Mouse (Mus musculus): Measurements from ENCODE around the gene Kmt2a. TPM values are rescaled to one million over a fixed set of nuclear protein-coding genes. Genes with fewer than 3 reads are reported as not detected.

Kmt2a gene
- polyA plus RNA-seq, 1 experiment from 2014 or later: 14.7 TPM

DNA sequence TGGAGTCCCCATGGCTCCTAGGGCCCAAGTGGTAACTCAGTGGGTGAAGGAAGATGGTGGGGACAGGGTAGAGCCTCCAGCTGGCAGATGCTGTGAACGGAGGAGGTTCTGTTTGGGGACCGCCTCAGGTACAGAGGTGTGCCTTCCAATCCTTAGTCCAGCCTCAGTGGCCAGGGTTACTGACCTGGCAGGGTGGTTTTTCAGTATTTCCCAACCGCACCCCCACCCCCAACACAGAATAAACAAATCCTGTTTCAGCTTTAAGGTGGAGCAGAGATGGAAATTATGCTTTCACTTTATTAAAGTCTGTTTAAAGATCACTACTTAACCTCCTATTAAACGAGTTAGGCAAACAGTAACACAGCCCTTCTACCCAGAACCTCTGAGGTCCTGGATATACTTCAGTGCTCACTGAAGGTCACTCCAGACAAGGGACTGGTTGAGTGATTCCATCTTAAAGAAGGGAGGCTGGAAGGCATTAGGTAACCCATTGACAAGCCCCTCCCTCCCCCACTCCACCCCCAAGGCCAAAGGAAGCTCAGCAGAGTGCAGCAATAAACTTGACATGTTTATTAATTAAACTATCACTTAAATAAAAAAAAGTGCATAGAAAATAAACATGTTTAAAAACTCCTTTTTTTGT is 78.2 kb downstream of the Kmt2a start, which contains the start of gene Ttc36:
TSS of gene Ttc36 (minus strand) at position 265 of the 643 bp plus-strand sequence.
- Histone ChIP-seq H3K9ac (ENCODE audit: low read length) (no peak within 1 kb of the TSS), H3K27me3 (replicated peaks; ENCODE audit: control insufficient read depth, insufficient read depth, low read length) (peaks cover 5% of the 10 kb centered on the region; the same call in 1 of the 2 replicates), H3K27ac (ENCODE audit: low read depth) (no peak within 1 kb of the TSS), H3K36me3 (ENCODE audit: control insufficient read depth, insufficient read depth, low read length) (peaks cover 34% of the 10 kb centered on the region), H3K4me2 (ENCODE audit: low read length) (no peak within 1 kb of the TSS), H3K9me3 (ENCODE audit: control insufficient read depth, low read length) (no peaks in the 10 kb centered on the region), H3K4me1 (replicated peaks; ENCODE audit: control insufficient read depth, insufficient read depth, low read length) (peaks cover 5% of the 10 kb centered on the region), H3K4me3 (ENCODE audit: low read depth, low read length) (no peak within 1 kb of the TSS)
- DNase-seq (ENCODE audit: low spot score) (no peak), ATAC-seq (replicated peaks; ENCODE audit: low FRiP score, low TSS enrichment, low read depth) (no peak)
- 58% methylated on average over 4 of the region's 4 CpGs for WGBS

DNA sequence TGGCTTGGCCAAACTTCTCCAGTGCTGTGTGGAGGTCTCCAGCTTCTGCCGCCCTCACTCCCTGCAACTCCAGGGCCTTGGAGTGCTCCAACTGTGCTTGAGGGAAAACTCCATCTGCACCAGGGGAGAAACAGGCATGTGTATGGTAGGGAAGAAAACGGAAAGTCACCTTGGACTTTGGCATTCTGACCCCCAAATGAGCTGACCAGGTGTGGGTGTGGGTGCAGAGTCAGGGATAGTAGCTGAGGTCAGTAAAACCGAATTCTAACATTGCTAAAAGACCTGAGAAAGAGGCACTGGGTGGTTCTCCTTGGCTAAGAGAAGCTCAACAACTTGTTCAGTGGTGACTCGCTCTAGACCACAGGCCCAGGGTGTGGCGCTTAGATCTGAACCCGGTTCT is 79.4 kb downstream of the Kmt2a start:
- H3K27ac ChIP-seq (ENCODE audit: low read depth): no peak overlapping the region
- no peaks in the 10 kb centered on the region for H3K9me3 ChIP-seq (ENCODE audit: control insufficient read depth, low read length)
- H3K36me3 ChIP-seq (ENCODE audit: control insufficient read depth, insufficient read depth, low read length): peaks cover 21% of the 10 kb centered on the region
- no peak overlapping the region for H3K4me3 ChIP-seq (ENCODE audit: low read depth, low read length)
- H3K4me1 ChIP-seq (replicated peaks; ENCODE audit: control insufficient read depth, insufficient read depth, low read length): peaks cover 5% of the 10 kb centered on the region
- ATAC-seq (replicated peaks; ENCODE audit: low FRiP score, low TSS enrichment, low read depth) (no peak), DNase-seq (ENCODE audit: low spot score) (no peak)
- H3K27me3 ChIP-seq (replicated peaks; ENCODE audit: control insufficient read depth, insufficient read depth, low read length): peaks cover 7% of the 10 kb centered on the region; the same call in 1 of the 2 replicates
- WGBS: 77% methylated on average over 6 of the region's 6 CpGs
- H3K9ac ChIP-seq (ENCODE audit: low read length): no peak overlapping the region
- H3K4me2 ChIP-seq (ENCODE audit: low read length): no peak overlapping the region

- Histone ChIP-seq H3K27ac (ENCODE audit: low read depth) (peak overlapping the region; percentile 55; the same call in 1 of the 2 replicates), H3K4me2 (ENCODE audit: low read length) (peak overlapping the region; percentile 88), H3K27me3 (replicated peaks; ENCODE audit: control insufficient read depth, insufficient read depth, low read length) (peaks cover 7% of the 10 kb centered on the region; the same call in 1 of the 2 replicates), H3K9me3 (ENCODE audit: control insufficient read depth, low read length) (no peaks in the 10 kb centered on the region), H3K9ac (ENCODE audit: low read length) (no peak overlapping the region), H3K4me1 (replicated peaks; ENCODE audit: control insufficient read depth, insufficient read depth, low read length) (peaks cover 5% of the 10 kb centered on the region), H3K36me3 (ENCODE audit: control insufficient read depth, insufficient read depth, low read length) (peaks cover 4% of the 10 kb centered on the region), H3K4me3 (ENCODE audit: low read depth, low read length) (peak overlapping the region; percentile 63; the same call in 1 of the 2 replicates)
- 37% methylated on average over 9 of the region's 9 CpGs for WGBS
- no peak for DNase-seq (ENCODE audit: low spot score)
- ATAC-seq (replicated peaks; ENCODE audit: low FRiP score, low TSS enrichment, low read depth): no peak
Observed at GRCm38 (mm10) chr9:44799958-44800324, 81.2 kb downstream of the Kmt2a start.

- Histone ChIP-seq H3K27ac (ENCODE audit: low read depth) (peak within 1 kb of the TSS; percentile 83), H3K9me3 (ENCODE audit: control insufficient read depth, low read length) (no peaks in the 10 kb centered on the region), H3K4me3 (ENCODE audit: low read depth, low read length) (peak within 1 kb of the TSS; percentile 63), H3K4me2 (ENCODE audit: low read length) (peak within 1 kb of the TSS; percentile 88), H3K4me1 (replicated peaks; ENCODE audit: control insufficient read depth, insufficient read depth, low read length) (peaks cover 5% of the 10 kb centered on the region), H3K9ac (ENCODE audit: low read length) (peak within 1 kb of the TSS; percentile 54), H3K27me3 (replicated peaks; ENCODE audit: control insufficient read depth, insufficient read depth, low read length) (peaks cover 7% of the 10 kb centered on the region; the same call in 1 of the 2 replicates), H3K36me3 (ENCODE audit: control insufficient read depth, insufficient read depth, low read length) (no peaks in the 10 kb centered on the region; the same call in 1 of the 2 replicates)
- under 1% methylated on average over 75 of the region's 75 CpGs for WGBS
- peak; percentile 92 for DNase-seq (ENCODE audit: low spot score)
- ATAC-seq (replicated peaks; ENCODE audit: low FRiP score, low TSS enrichment, low read depth): peak; percentile 96
Observed at GRCm38 (mm10) chr9:44799102-44799957, 81.8 kb downstream of the Kmt2a start, which contains the start of gene Tmem25. Tmem25 (minus strand) TSS chr9:44799307.

GRCm38 (mm10) chr9:44798298-44798697 is 82.8 kb downstream of the Kmt2a start:
- DNase-seq (ENCODE audit: low spot score) (no peak), ATAC-seq (replicated peaks; ENCODE audit: low FRiP score, low TSS enrichment, low read depth) (no peak)
- Histone ChIP-seq H3K4me2 (ENCODE audit: low read length) (peak overlapping the region; percentile 88), H3K4me1 (replicated peaks; ENCODE audit: control insufficient read depth, insufficient read depth, low read length) (peaks cover 5% of the 10 kb centered on the region), H3K27ac (ENCODE audit: low read depth) (no peak overlapping the region), H3K4me3 (ENCODE audit: low read depth, low read length) (no peak overlapping the region), H3K36me3 (ENCODE audit: control insufficient read depth, insufficient read depth, low read length) (no peaks in the 10 kb centered on the region), H3K9me3 (ENCODE audit: control insufficient read depth, low read length) (no peaks in the 10 kb centered on the region), H3K27me3 (replicated peaks; ENCODE audit: control insufficient read depth, insufficient read depth, low read length) (peaks cover 7% of the 10 kb centered on the region; the same call in 1 of the 2 replicates), H3K9ac (ENCODE audit: low read length) (no peak overlapping the region)
- WGBS: 38% methylated on average over 7 of the region's 7 CpGs

DNA sequence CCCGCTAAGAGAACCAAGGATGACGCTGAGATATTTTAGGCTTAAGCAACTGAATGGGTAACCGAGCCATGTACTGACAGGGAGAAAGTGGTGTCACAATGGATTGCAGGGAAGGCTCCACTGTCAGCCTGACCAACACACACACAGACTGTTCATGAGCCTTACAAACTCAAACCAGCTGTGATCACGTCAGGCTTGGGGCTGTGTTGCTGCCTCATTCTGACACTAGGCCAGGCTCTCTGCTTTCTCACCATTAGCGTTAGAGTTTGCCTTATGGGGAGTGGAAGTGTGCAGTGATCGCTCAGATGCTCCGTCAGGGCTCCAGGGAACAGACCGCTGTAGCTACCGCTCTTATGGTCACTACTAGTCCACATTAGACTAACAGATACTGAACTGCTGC is 88.3 kb downstream of the Kmt2a start:
- H3K9ac ChIP-seq (ENCODE audit: low read length): no peak overlapping the region
- 0 out of 2 replicates have a peak, but pooled peaks cover under 1% of the 10 kb centered on the region for H3K27me3 ChIP-seq (replicated peaks; ENCODE audit: control insufficient read depth, insufficient read depth, low read length)
- no peak overlapping the region for H3K4me2 ChIP-seq (ENCODE audit: low read length)
- 75% methylated on average over 9 of the region's 9 CpGs for WGBS
- peaks cover 43% of the 10 kb centered on the region for H3K36me3 ChIP-seq (ENCODE audit: control insufficient read depth, insufficient read depth, low read length)
- H3K9me3 ChIP-seq (ENCODE audit: control insufficient read depth, low read length): no peaks in the 10 kb centered on the region
- H3K4me3 ChIP-seq (ENCODE audit: low read depth, low read length): no peak overlapping the region
- H3K4me1 ChIP-seq (replicated peaks; ENCODE audit: control insufficient read depth, insufficient read depth, low read length): no peaks in the 10 kb centered on the region
- no peak for ATAC-seq (replicated peaks; ENCODE audit: low FRiP score, low TSS enrichment, low read depth)
- H3K27ac ChIP-seq (ENCODE audit: low read depth): no peak overlapping the region
- DNase-seq (ENCODE audit: low spot score): no peak

GRCm38 (mm10) chr9:44772750-44773651 is 108.1 kb downstream of the Kmt2a start:
- DNase-seq (ENCODE audit: low spot score): peak; percentile 96
- Histone ChIP-seq H3K9ac (ENCODE audit: low read length) (peak overlapping the region; percentile 91), H3K9me3 (ENCODE audit: control insufficient read depth, low read length) (no peaks in the 10 kb centered on the region), H3K27me3 (replicated peaks; ENCODE audit: control insufficient read depth, insufficient read depth, low read length) (no peaks in the 10 kb centered on the region), H3K4me3 (ENCODE audit: low read depth, low read length) (peak overlapping the region; percentile 82), H3K36me3 (ENCODE audit: control insufficient read depth, insufficient read depth, low read length) (peaks cover 11% of the 10 kb centered on the region; the same call in 1 of the 2 replicates), H3K4me1 (replicated peaks; ENCODE audit: control insufficient read depth, insufficient read depth, low read length) (no peaks in the 10 kb centered on the region), H3K27ac (ENCODE audit: low read depth) (peak overlapping the region; percentile 92), H3K4me2 (ENCODE audit: low read length) (peak overlapping the region; percentile 75)
- WGBS: under 1% methylated on average over 41 of the region's 41 CpGs
- peak; percentile 99 for ATAC-seq (replicated peaks; ENCODE audit: low FRiP score, low TSS enrichment, low read depth)

DNA sequence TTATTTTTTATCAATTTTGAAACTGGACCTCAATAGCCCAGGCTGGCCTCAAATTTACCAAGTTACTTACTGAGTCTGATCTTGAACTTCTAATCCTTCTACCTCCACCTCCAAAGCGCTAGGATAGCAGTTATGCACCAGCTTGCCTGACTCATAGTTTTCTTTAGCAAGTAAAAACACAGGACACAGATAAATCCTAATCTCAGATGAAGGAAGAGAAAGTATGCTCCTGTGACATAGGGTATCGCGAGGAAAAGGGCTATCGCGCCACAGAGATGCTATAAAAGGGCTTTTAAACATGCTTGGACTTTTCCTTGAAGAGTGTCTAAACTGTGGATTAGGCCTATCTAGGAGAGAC is 108.7 kb downstream of the Kmt2a start:
- Histone ChIP-seq H3K4me2 (ENCODE audit: low read length) (peak overlapping the region; percentile 75; the same call in 1 of the 2 replicates), H3K9me3 (ENCODE audit: control insufficient read depth, low read length) (no peaks in the 10 kb centered on the region), H3K27me3 (replicated peaks; ENCODE audit: control insufficient read depth, insufficient read depth, low read length) (no peaks in the 10 kb centered on the region), H3K36me3 (ENCODE audit: control insufficient read depth, insufficient read depth, low read length) (peaks cover 11% of the 10 kb centered on the region; the same call in 1 of the 2 replicates), H3K4me3 (ENCODE audit: low read depth, low read length) (no peak overlapping the region), H3K4me1 (replicated peaks; ENCODE audit: control insufficient read depth, insufficient read depth, low read length) (no peaks in the 10 kb centered on the region), H3K27ac (ENCODE audit: low read depth) (0 out of 2 replicates have a peak overlapping the region, but pooled peaks have one; percentile 29), H3K9ac (ENCODE audit: low read length) (no peak overlapping the region)
- no peak for ATAC-seq (replicated peaks; ENCODE audit: low FRiP score, low TSS enrichment, low read depth)
- DNase-seq (ENCODE audit: low spot score): no peak
- 17% methylated on average over 5 of the region's 5 CpGs for WGBS

Data from intestine, embryonic 14.5 days (tissue).